Mouse (Mus musculus) MEL (cell line): ENCODE measurements around the gene Lin52.

Experiments used
- CTCF ChIP-seq, 3 experiments: IDR thresholded peaks in 2 of 3; conservative IDR thresholded peaks in 1 of 3; 2 replicates each; pipeline ENCODE4 v1.5.1; 2011 to 2012; ENCODE audit warnings: low read length in 3 of 3, low read depth in 2 of 3, mild to moderate bottlenecking in 2 of 3, improper control_type of control experiment in 1 of 3, inconsistent platforms in 1 of 3, mixed read lengths in 1 of 3, moderate library complexity in 1 of 3; ENCODE audit not compliant: control insufficient read depth in 1 of 3, insufficient read depth in 1 of 3, poor library complexity in 1 of 3, severe bottlenecking in 1 of 3
- HCFC1 ChIP-seq: IDR thresholded peaks from 2 replicates; pipeline ENCODE4 v1.6.1; 2012; ENCODE audit warnings: low read depth, mild to moderate bottlenecking, inconsistent platforms, low read length, improper control_type of control experiment, moderate library complexity
- POLR2A ChIP-seq, 2 experiments: IDR thresholded peaks; 2 replicates each; pipeline ENCODE4 v1.6.1; 2011 to 2012; ENCODE audit warnings: low read length in 2 of 2, mild to moderate bottlenecking in 2 of 2, control low read depth in 1 of 2, improper control_type of control experiment in 1 of 2, low read depth in 1 of 2, moderate library complexity in 1 of 2; ENCODE audit not compliant: control insufficient read depth in 1 of 2, insufficient read depth in 1 of 2, poor library complexity in 1 of 2
- SMC3 ChIP-seq: IDR thresholded peaks from 2 replicates; pipeline ENCODE4 v1.6.1; 2011; ENCODE audit warnings: low read depth, low read length, improper control_type of control experiment
- TBP ChIP-seq: IDR thresholded peaks from 2 replicates; pipeline ENCODE4 v1.8.0; 2011; ENCODE audit warnings: low read depth, low read length, improper control_type of control experiment
- UBTF ChIP-seq: IDR thresholded peaks from 2 replicates; pipeline ENCODE4 v1.6.1; 2012; ENCODE audit warnings: low read depth, mild to moderate bottlenecking, inconsistent platforms, low read length, improper control_type of control experiment, moderate library complexity, borderline replicate concordance; ENCODE audit not compliant: insufficient read depth
- USF2 ChIP-seq, 2 experiments: IDR thresholded peaks; 2 replicates each; pipeline ENCODE4 v1.6.1; 2011 to 2012; ENCODE audit warnings: improper control_type of control experiment in 2 of 2, low read length in 2 of 2, borderline replicate concordance in 1 of 2, inconsistent platforms in 1 of 2, low read depth in 1 of 2, mild to moderate bottlenecking in 1 of 2; ENCODE audit not compliant: insufficient read depth in 1 of 2
- ZC3H11A ChIP-seq: IDR thresholded peaks from 2 replicates; pipeline ENCODE4 v1.6.1; 2012; ENCODE audit warnings: low read depth, mild to moderate bottlenecking, inconsistent platforms, low read length, improper control_type of control experiment
- ZKSCAN1 ChIP-seq: IDR thresholded peaks from 2 replicates; pipeline ENCODE4 v1.6.1; 2012; ENCODE audit warnings: low read depth, mild to moderate bottlenecking, inconsistent platforms, low read length, improper control_type of control experiment, moderate library complexity
- ZNF384 ChIP-seq: IDR thresholded peaks from 2 replicates; pipeline ENCODE4 v1.6.1; 2012; ENCODE audit warnings: low read depth, mild to moderate bottlenecking, inconsistent platforms, low read length, improper control_type of control experiment

GRCm38 (mm10) chr12:84459845-84460244 is 8.6 kb downstream of the Lin52 start:
- TF ChIP-seq CTCF (IDR thresholded peaks at IDR 0.05 in 2 of 3, conservative IDR thresholded peaks at IDR 0.05 in 1 of 3; ENCODE audit: control insufficient read depth in 1 of 3, insufficient read depth in 1 of 3, low read depth in 2 of 3, low read length in 3 of 3, poor library complexity in 1 of 3, severe bottlenecking in 1 of 3) (peak in 2 of 3 experiments; percentile 9 to 32; a peak in 3 of 6 replicates), UBTF (no peak), POLR2A (IDR thresholded peaks at IDR 0.05; ENCODE audit: control insufficient read depth in 1 of 2, insufficient read depth in 1 of 2, low read depth in 1 of 2, low read length in 2 of 2, poor library complexity in 1 of 2) (no peak), ZC3H11A (no peak), HCFC1 (no peak), SMC3 (peak; percentile 27; the same call in 1 of the 2 replicates), ZKSCAN1 (no peak), TBP (no peak), USF2 (IDR thresholded peaks at IDR 0.05; ENCODE audit: borderline replicate concordance in 1 of 2, insufficient read depth in 1 of 2, low read depth in 1 of 2, low read length in 2 of 2) (no peak), ZNF384 (no peak)
